Mouse (Mus musculus) cerebellum, postnatal 4 days (tissue): ENCODE results near the gene Als2cl.

Source experiments
- DNase-seq, 2 experiments: peaks; one replicate each; pipeline ENCODE4 v3.0.0; 2022; ENCODE audit warnings: low spot score in 2 of 2, mixed read lengths in 1 of 2

The Als2cl gene

GRCm38 (mm10) chr9:110879998-110880561, 410 bp downstream of the Als2cl start, which contains the start of gene Tmie:
Gene Tmie (minus strand): TSS chr9:110880113.
- no peak for DNase-seq

DNA sequence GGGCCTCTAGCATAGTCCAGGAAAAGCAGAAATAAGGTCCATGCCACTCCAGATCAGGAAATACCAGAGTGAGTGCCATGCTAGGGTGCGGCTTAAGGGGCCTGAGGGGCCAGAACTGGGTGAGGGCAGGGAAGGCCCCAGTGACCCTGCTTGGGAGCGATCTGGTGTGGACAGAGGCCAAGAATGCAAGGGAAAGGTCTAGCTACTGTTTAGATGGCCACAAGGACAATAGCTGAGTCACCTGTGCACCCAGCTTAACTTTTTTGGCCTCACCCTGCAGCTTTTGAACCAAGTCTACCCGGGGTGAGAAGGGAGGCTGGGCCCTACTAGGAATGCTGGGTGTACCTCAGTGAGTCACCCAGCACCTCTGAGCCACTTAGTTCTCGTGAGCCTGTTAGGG, 1.1 kb downstream of the Als2cl start:
- no peak for DNase-seq

GRCm38 (mm10) chr9:110881953-110882352, 2.3 kb downstream of the Als2cl start:
- no peak for DNase-seq

DNA sequence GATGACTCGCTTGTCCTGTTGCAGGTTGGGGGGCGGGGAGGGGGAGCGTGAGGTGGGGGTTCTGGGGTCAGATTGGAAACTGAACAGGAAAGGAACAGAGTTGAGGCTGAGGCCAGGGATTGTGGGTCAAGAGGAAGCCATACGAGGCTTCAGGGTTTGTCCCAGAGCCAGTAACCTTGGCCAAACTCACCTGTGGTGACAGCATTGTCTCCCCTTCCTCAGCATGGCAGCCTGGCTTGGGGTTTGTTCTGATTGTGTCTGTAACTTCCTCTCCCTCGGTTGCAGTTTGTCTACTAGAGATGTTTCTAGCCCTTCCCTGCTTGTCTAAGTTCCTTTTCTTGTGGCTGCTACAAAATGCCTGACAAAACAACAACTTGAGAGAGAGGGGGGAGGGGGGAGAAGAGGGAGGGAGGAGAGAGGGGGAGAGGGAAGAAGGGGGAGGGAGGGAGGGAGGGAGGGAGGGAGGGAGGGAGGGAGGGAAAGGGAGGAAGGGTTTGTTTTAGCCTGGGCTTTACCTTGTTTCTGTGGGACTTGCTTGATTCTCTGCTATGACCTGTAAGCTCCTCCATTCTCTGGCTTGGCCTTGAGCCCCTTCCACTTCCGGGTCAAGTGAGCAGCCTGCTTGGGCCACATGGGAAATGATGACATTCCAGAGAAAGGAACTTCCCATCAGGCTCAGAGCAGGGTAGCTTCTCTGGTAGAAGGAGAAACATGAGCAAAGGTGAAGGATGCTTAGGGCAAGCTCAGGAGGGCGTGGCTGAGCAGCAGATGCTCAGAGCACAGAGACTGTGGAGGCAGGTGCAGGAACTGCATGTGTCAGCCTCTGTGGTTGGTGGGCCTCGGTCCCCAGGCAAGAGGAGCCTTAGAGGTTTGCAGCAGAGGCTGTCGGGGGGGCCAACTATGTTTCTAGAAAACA, 8.0 kb downstream of the Als2cl start:
- no peak for DNase-seq

DNA sequence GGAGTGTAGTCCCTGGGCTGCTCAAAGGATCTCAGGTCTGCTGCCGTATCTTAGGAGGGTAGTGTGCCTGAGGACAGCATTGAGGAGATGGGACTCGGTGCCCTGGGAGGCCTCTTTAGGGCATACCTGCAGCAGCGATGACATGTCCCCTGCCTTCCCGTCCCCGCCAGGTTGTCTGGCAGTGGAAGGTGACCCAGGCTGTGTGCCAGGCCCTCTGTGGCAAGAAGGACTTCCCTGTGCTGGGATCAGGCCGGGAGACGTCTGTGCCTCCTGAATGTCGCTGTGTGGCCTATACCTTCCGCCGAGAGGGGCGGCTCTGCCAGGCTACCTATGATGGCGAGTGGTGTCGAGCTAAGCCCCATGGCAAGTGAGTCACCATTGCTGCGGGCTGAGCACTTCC, 9.3 kb downstream of the Als2cl start:
- DNase-seq = peak in 1 of 2 experiments; percentile 16

- DNase-seq = peak in 1 of 2 experiments; percentile 18
Observed at GRCm38 (mm10) chr9:110890026-110890783, 10.5 kb downstream of the Als2cl start.

DNA sequence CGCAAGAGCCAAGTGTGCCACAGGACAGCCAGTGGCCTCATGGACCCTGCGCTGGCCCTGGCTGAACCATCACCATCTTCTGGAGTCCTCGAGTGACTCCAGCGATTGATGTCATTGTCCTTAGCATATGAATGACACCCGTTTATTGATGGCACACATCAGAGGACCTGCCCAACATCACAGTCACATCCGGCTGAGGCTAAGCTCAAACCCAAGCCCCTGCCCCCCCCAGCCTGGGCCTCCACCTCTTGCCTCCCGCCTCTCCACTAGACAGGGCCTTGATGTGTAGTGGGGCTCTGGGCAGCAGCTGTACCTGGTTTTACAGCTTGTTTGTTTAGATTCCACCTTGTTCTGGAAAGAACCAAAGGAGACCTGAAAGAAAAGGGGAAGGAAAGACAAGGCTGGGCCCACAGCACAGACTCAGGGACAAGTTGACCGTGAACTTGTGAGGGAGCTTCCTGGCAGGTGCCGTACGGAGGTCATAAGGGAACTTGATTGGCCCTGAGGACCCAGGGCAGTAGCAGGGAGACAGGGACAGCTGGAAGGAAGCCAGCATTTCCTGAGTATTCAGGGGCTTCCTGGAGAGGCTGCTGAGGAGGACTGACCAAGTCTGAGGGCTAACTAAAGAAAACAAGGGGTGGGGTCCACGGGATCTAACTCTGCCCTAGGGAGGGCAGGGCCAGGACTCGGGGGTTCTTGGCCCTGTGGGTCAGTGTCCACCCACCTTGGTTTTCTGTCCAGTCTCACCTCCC, 11.6 kb downstream of the Als2cl start:
- no peak for DNase-seq

DNA sequence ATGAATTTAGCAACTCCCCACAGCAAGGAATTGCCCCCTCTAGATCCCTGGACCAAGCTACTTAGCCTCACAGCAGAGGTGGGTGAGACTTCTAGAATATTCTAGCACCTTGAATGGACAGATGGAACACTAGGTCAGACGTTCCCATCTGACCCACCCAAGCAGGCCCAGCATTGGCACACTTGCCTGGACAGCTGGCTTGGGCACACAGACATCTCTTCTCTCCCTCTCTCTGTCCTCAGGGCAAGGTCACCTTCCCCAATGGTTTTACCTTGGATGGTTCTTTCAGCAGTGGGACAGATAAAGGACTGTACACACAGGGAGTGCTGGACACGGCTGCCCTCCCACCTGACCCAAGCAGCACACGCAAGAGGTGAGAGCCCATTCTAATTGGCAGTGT, 12.9 kb downstream of the Als2cl start:
- no peak for DNase-seq

DNA sequence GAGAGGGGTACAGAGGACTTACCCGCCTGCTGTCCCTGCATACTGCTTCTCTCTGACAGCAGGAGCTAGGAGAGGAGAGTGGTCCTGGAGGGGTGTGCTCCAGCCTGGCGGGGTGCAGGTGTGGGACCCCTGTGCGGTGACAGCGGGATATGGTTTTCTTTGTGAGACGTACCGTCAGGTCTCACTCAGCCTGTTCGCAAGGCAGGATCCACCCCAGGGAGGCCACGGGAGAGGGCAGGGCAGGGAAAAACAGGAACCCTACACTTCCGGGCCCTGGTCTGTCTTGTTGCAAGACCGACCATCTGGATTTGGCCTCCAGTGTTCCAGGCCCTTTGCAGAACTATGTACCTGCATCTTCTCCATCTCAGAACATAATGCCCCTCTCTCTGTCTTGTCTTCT, 13.8 kb downstream of the Als2cl start:
- DNase-seq = no peak

DNA sequence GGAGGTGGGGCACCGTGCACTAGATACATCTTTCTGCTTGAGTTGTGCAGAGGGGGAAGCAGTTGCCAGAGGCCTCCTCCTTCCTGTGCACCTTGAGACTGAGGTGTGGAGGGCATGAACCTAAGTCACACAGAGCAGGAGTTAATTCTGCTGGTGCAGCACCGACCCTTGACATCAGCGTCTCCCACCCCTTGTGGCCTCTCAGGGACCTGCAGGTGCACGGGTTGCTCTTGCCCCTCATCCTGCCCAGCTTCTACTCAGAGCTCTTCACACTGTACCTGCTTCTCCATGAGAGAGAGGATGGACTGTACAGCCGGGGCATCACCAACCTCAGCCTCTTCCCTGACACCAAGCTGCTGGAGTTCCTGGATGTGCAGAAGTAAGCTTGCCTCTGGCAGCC, 15.8 kb downstream of the Als2cl start:
- DNase-seq = no peak

DNA sequence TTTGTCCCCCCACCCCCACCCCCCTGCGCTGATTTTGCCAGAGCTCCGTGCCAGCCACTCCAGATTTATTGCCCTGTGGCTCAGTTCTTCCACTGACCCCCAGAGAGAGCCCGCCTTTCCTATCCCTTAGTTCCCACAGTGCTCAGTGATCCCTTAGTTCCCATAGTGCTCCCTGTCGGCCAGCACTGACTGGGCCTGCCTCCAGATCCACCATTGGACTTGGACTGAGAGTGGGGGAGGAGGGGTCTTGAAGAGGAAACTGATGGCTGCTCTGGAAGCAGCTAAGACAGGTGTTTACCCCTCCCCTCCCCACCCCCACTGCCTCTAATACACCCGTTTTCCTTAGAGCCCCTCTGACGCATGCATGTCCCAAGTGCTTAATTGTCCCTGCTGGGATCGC, 16.3 kb downstream of the Als2cl start:
- DNase-seq = no peak

DNA sequence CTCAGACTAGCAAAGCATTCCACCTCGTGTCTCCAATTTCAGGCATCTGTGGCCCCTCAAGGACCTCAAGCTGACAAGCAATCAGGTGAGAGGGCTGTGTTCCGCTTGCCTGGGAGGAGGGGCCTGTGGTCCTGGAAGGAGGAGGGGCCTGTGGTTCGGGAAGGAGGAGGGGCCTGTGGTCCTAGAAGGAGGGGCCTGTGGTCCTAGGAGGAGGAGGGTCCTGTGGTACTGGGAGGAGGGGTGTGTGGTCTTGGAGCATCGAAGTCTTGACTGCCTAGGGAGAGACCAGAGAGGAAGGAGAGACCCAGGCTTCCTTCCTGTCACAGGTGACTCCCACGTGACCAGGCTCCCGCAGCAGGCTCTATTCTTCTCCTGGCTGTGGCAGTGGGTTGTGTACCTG, 16.9 kb downstream of the Als2cl start:
- no peak for DNase-seq

GRCm38 (mm10) chr9:110899451-110900008, 19.9 kb downstream of the Als2cl start:
- no peak for DNase-seq

DNA sequence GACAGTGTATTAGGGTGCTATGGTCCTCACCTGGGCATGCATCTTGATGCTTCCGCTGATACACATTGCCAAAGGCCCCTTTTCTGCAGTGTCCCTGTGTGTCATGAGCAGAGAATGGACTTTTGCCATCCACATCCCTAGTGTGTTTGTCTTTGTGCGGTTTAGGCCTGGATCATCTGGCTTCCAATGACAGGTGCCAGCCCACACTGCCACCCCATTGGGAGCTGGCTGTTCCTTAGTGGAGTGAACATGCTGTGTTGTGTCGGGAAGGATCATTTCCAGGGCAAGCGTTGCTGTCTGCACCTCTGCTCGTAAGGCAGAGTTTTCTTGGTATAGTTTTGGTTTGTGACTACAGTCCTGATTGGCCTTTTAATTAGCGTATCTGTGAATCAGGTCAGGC, 21.5 kb downstream of the Als2cl start:
- DNase-seq = no peak

GRCm38 (mm10) chr9:110902271-110902670, 22.6 kb downstream of the Als2cl start:
- DNase-seq = no peak

GRCm38 (mm10) chr9:110907201-110907837, 27.6 kb downstream of the Als2cl start:
- DNase-seq = no peak

- DNase-seq = no peak
Observed at GRCm38 (mm10) chr9:110907838-110908630, 28.4 kb downstream of the Als2cl start.

- no peak for DNase-seq
Observed at GRCm38 (mm10) chr9:110908631-110909016, 29.0 kb downstream of the Als2cl start.

GRCm38 (mm10) chr9:110909371-110909967, 29.8 kb downstream of the Als2cl start:
- no peak for DNase-seq
